ENCODE assay signal across 9 mouse cellular contexts in genomic region chr13:76484086-76484709, GRCm38 (mm10).
DNase-seq lines count a peak whose midpoint lies in the region; ATAC-seq and TF ChIP-seq lines count a peak whose summit lies in the region.
"Had no signal": no experiment of that assay in that cellular context is flagged by ENCODE, and none has a peak within 500 bp of the region (broad histone marks: within the 10 kb centered on the region; RNA-seq: fewer than 3 reads in every experiment).

No protein-coding gene starts in this region.

- no peak overlapping the region for H3K4me2 ChIP-seq in lung, embryonic 14.5 days
- H3K4me2 ChIP-seq in hindbrain, postnatal 0 days (ENCODE audit: low read depth, low read length), result no peak overlapping the region
- H3K4me2 ChIP-seq in midbrain, embryonic 14.5 days (ENCODE audit: low read length), result no peak overlapping the region
- H3K4me2 ChIP-seq: liver, embryonic 13.5 days had no signal

- H3K27me3 ChIP-seq in lung, embryonic 14.5 days (ENCODE audit: insufficient read depth, low read length), result no peaks in the 10 kb centered on the region
- H3K27me3 ChIP-seq in hindbrain, postnatal 0 days (ENCODE audit: insufficient read depth, low read length), result no peaks in the 10 kb centered on the region
- H3K27me3 ChIP-seq in midbrain, embryonic 14.5 days (ENCODE audit: control insufficient read depth, insufficient read depth, low read length), result no peaks in the 10 kb centered on the region
- H3K27me3 ChIP-seq: liver, embryonic 13.5 days had no signal

- H3K4me1 ChIP-seq in lung, embryonic 14.5 days (ENCODE audit: insufficient read depth), result peaks cover 7% of the 10 kb centered on the region; the same call in 1 of the 2 replicates
- H3K4me1 ChIP-seq in lung, adult 2 months (ENCODE audit: control insufficient read depth, insufficient read depth, low read length), result peaks cover 5% of the 10 kb centered on the region; the same call in 1 of the 2 replicates
- no peaks in the 10 kb centered on the region for H3K4me1 ChIP-seq in hindbrain, postnatal 0 days (ENCODE audit: insufficient read depth, low read length)
- H3K4me1 ChIP-seq in midbrain, embryonic 14.5 days (ENCODE audit: control insufficient read depth, insufficient read depth, low read length), result no peaks in the 10 kb centered on the region
- H3K4me1 ChIP-seq: liver, embryonic 13.5 days had no signal

- TF ChIP-seq CTCF in lung, embryonic 14.5 days (IDR thresholded peaks at IDR 0.05; ENCODE audit: low read depth), result no peak
- TF ChIP-seq CTCF in lung, adult 2 months (IDR thresholded peaks at IDR 0.05; ENCODE audit: insufficient read depth, low read length), result no peak
- no peak for TF ChIP-seq CTCF in hindbrain, postnatal 0 days (IDR thresholded peaks at IDR 0.05; ENCODE audit: low read depth)

- no peaks in the 10 kb centered on the region for H3K36me3 ChIP-seq in lung, embryonic 14.5 days (ENCODE audit: insufficient read depth)
- H3K36me3 ChIP-seq in hindbrain, postnatal 0 days (ENCODE audit: insufficient read depth, low read length), result no peaks in the 10 kb centered on the region
- no peaks in the 10 kb centered on the region for H3K36me3 ChIP-seq in midbrain, embryonic 14.5 days (ENCODE audit: control insufficient read depth, insufficient read depth, low read length)
- H3K36me3 ChIP-seq: liver, embryonic 13.5 days had no signal

- no peaks in the 10 kb centered on the region for H3K9me3 ChIP-seq in lung, embryonic 14.5 days (ENCODE audit: low read depth, low read length)
- H3K9me3 ChIP-seq in hindbrain, postnatal 0 days (ENCODE audit: low read length), result no peaks in the 10 kb centered on the region
- H3K9me3 ChIP-seq in midbrain, embryonic 14.5 days (ENCODE audit: control insufficient read depth, low read length), result no peaks in the 10 kb centered on the region
- H3K9me3 ChIP-seq: liver, embryonic 13.5 days had no signal

- intact Hi-C loops in gastrocnemius, postnatal 14 days (cut with DNase I; ENCODE audit: low total_unique reads), result no loop called here

- peak; percentile 97 for ATAC-seq in lung, embryonic 14.5 days (ENCODE audit: insufficient read depth)
- ATAC-seq in hindbrain, postnatal 0 days, result 0 out of 2 replicates have a peak, but pooled peaks have one; percentile 29
- ATAC-seq in midbrain, embryonic 14.5 days (ENCODE audit: low FRiP score, low TSS enrichment), result no peak
- no peak for ATAC-seq in activated CD4-positive, CD25-positive, alpha-beta regulatory T cell, adult 4 months

- no peak overlapping the region for H3K4me3 ChIP-seq in lung, embryonic 14.5 days (ENCODE audit: low read depth, low read length)
- H3K4me3 ChIP-seq in lung, adult 2 months (replicated peaks; ENCODE audit: extremely low read depth, low read depth, low read length), result no peak overlapping the region
- no peak overlapping the region for H3K4me3 ChIP-seq in hindbrain, postnatal 0 days (ENCODE audit: low read length)
- no peak overlapping the region for H3K4me3 ChIP-seq in midbrain, embryonic 14.5 days (replicated peaks; ENCODE audit: low read depth, low read length)
- H3K4me3 ChIP-seq: liver, embryonic 13.5 days had no signal

- peak overlapping the region; percentile 42; the same call in 1 of the 2 replicates for H3K27ac ChIP-seq in lung, embryonic 14.5 days (ENCODE audit: low read depth)
- no peak overlapping the region for H3K27ac ChIP-seq in hindbrain, postnatal 0 days
- H3K27ac ChIP-seq in midbrain, embryonic 14.5 days (replicated peaks; ENCODE audit: low read depth, low read length), result no peak overlapping the region
- H3K27ac ChIP-seq: liver, embryonic 13.5 days had no signal

- no peak for TF ChIP-seq POLR2A in lung, adult 2 months (IDR thresholded peaks at IDR 0.05; ENCODE audit: borderline replicate concordance, extremely low read depth, low read depth, low read length)

- peak; percentile 86 for DNase-seq in lung, embryonic 14.5 days
- DNase-seq in lung, adult 2 months, result no peak
- peak; percentile 21 to 22 for DNase-seq in cerebellum, postnatal 36 days
- DNase-seq in hindbrain, postnatal 0 days (ENCODE audit: low spot score), result peak; percentile 68
- DNase-seq in midbrain, embryonic 14.5 days, result peak; percentile 51
- DNase-seq in gastrocnemius, postnatal 14 days, result no peak
- DNase-seq in thymus, adult 18-20 months, result no peak
- DNase-seq: liver, embryonic 13.5 days had no signal

- WGBS in lung, embryonic 14.5 days, result 4% methylated on average over 2 of the region's 2 CpGs
- 2% methylated on average over 2 of the region's 2 CpGs for WGBS in lung, adult 2 months
- 15% methylated on average over 2 of the region's 2 CpGs for WGBS in hindbrain, postnatal 0 days
- WGBS in midbrain, embryonic 14.5 days, result 38% methylated on average over 2 of the region's 2 CpGs

- no peak overlapping the region for H3K9ac ChIP-seq in lung, embryonic 14.5 days
- H3K9ac ChIP-seq in hindbrain, postnatal 0 days (replicated peaks; ENCODE audit: low read length), result no peak overlapping the region
- H3K9ac ChIP-seq in midbrain, embryonic 14.5 days (replicated peaks; ENCODE audit: low read length), result no peak overlapping the region
- H3K9ac ChIP-seq: liver, embryonic 13.5 days had no signal

Comparison
In these comparisons a context has a peak if more than half of its experiments do, and no peak if none do; other contexts are left out.
1. DNase-seq: peak in lung, embryonic 14.5 days (single experiment), cerebellum, postnatal 36 days (2 of 2), hindbrain, postnatal 0 days (single experiment) and midbrain, embryonic 14.5 days (single experiment); none in lung, adult 2 months (single experiment), gastrocnemius, postnatal 14 days (single experiment) and thymus, adult 18-20 months (0 of 2).
2. ATAC-seq: peak in lung, embryonic 14.5 days (single experiment) and hindbrain, postnatal 0 days (single experiment); none in midbrain, embryonic 14.5 days (single experiment) and activated CD4-positive, CD25-positive, alpha-beta regulatory T cell, adult 4 months (single experiment).